Mouse (Mus musculus): ENCODE data around the gene Hikeshi.

Gene Hikeshi

GRCm38 (mm10) chr7:89916711-89917110 lies 24.3 kb downstream of the Hikeshi start:
- in situ Hi-C loops (cut with MboI, MseI): no loop called here

GRCm38 (mm10) chr7:89913432-89914158 lies 27.4 kb downstream of the Hikeshi start:
- in situ Hi-C loops (cut with MboI, MseI): no loop called here

DNA sequence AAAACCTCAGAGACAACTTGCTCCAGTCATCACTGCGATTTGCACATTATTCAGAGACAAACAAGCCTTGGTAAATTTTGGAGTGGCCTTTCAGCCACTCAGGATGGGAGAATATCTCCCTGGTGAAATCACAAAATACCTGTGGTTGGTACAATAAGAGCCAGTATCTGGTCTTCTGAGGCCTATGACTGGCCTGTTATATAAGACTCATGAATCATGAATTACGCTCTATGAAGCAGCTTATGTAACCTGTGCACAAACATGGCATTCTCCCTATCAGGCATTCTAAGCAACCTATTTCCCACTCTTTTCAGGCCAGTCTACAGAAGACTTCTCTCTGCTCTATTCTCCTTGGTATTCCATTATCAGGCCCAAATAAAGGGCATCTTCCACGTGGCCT lies 28.6 kb downstream of the Hikeshi start:
- in situ Hi-C loops (cut with MboI, MseI): no loop called here

- in situ Hi-C loops (cut with MboI, MseI): no loop called here
These were observed 31.3 kb downstream of the Hikeshi start for GRCm38 (mm10) chr7:89909711-89910110.

- in situ Hi-C loops (cut with MboI, MseI): no loop called here
These were observed 31.9 kb downstream of the Hikeshi start for GRCm38 (mm10) chr7:89908899-89909621.

- in situ Hi-C loops (cut with MboI, MseI): no loop called here
These were observed 32.6 kb downstream of the Hikeshi start for GRCm38 (mm10) chr7:89908421-89908820.

- in situ Hi-C loops (cut with MboI, MseI): no loop called here
These were observed 33.1 kb downstream of the Hikeshi start for GRCm38 (mm10) chr7:89907950-89908349.

GRCm38 (mm10) chr7:89903442-89904343 lies 37.3 kb downstream of the Hikeshi start, which contains the start of gene Ccdc81:
Gene Ccdc81, minus strand, starts transcription at chr7:89903629.
- in situ Hi-C loops (cut with MboI, MseI): loop anchor here (5.0 kb wide), 1 partner anchor 406 kb away; no protein-coding TSS in a partner anchor

DNA sequence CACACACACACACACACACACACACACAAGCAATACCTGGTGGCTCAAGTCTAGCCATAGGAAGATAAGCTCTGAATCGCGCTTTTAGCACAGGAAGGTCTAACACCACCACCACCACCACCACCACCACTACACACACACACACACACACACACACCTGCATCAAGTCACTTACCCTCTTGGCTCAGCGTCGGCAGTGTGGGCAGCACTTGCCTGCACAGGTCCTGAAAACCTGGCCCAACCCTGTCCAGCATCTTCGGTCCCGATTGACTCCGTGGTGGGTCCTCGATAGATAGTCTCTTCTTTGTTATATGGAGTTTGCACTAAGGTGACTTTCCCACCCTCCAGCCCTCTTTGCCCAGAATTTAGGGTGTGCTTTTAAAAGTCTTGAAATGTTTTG lies 38.0 kb downstream of the Hikeshi start:
- in situ Hi-C loops (cut with MboI, MseI): loop anchor here (5.0 kb wide), 1 partner anchor 406 kb away; no protein-coding TSS in a partner anchor

- in situ Hi-C loops (cut with MboI, MseI): no loop called here
These were observed 49.1 kb downstream of the Hikeshi start for GRCm38 (mm10) chr7:89891856-89892255.

DNA sequence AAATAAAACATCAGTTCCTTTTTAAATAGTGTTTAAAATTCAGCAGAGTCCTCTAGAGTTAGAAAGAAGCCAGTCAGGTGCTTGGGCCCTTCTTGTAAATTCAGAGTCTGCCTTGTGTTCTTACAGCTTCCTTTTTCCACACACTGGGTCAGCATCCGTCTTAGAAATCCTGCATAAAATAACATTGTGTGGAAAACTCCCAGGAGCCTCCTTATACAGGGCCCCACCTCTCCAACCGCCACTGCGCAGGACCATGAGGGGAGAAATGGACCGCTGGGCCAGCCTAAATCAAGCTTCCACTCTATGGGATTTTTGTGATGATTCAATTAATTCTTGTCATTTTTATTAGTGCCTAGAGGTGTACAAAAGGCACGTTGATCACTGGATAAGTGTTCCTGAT lies 49.6 kb downstream of the Hikeshi start:
- in situ Hi-C loops (cut with MboI, MseI): no loop called here

- in situ Hi-C loops (cut with MboI, MseI): no loop called here
These were observed 56.5 kb downstream of the Hikeshi start for GRCm38 (mm10) chr7:89884551-89884950.

- in situ Hi-C loops (cut with MboI, MseI): loop anchor here (10.0 kb wide), 1 partner anchor 235 kb away; no protein-coding TSS in a partner anchor
These were observed 61.3 kb downstream of the Hikeshi start for GRCm38 (mm10) chr7:89879686-89880085.

Data from regulatory T cell (primary cell).